Mouse (Mus musculus) ovary, postnatal 14 days (tissue): ENCODE data around the gene Vps37b.

ENCODE experiments used
- DNase-seq: peaks from one replicate; pipeline ENCODE4 v3.0.0; 2022; ENCODE audit warnings: low spot score

Gene Vps37b

GRCm38 (mm10) chr5:123979221-123979979, 52.7 kb downstream of the Vps37b start:
- no peak for DNase-seq

- no peak for DNase-seq
Measured at GRCm38 (mm10) chr5:123978131-123978530, 53.9 kb downstream of the Vps37b start.

GRCm38 (mm10) chr5:123977231-123977630, 54.8 kb downstream of the Vps37b start:
- DNase-seq = no peak

GRCm38 (mm10) chr5:123975668-123976180, 56.3 kb downstream of the Vps37b start:
- DNase-seq = no peak

- no peak for DNase-seq
Measured at GRCm38 (mm10) chr5:123974616-123975111, 57.4 kb downstream of the Vps37b start.

GRCm38 (mm10) chr5:123974179-123974485, 57.9 kb downstream of the Vps37b start:
- DNase-seq = no peak

GRCm38 (mm10) chr5:123973299-123974178, 58.5 kb downstream of the Vps37b start, which contains the start of gene Hip1r:
TSS of gene Hip1r (plus strand) at chr5:123973628.
- DNase-seq = peak; percentile 43

GRCm38 (mm10) chr5:123972453-123972852, 59.6 kb downstream of the Vps37b start:
- no peak for DNase-seq

- no peak for DNase-seq
Measured at GRCm38 (mm10) chr5:123970576-123970975, 61.5 kb downstream of the Vps37b start.

GRCm38 (mm10) chr5:123969216-123969615, 62.9 kb downstream of the Vps37b start:
- no peak for DNase-seq

GRCm38 (mm10) chr5:123968468-123968867, 63.6 kb downstream of the Vps37b start:
- DNase-seq = no peak

GRCm38 (mm10) chr5:123966759-123967158, 65.3 kb downstream of the Vps37b start:
- DNase-seq = no peak

GRCm38 (mm10) chr5:123964208-123964607, 67.9 kb downstream of the Vps37b start:
- DNase-seq = no peak

- no peak for DNase-seq
Measured at GRCm38 (mm10) chr5:123961046-123961445, 71.0 kb downstream of the Vps37b start.

- no peak for DNase-seq
Measured at GRCm38 (mm10) chr5:123960129-123960528, 71.9 kb downstream of the Vps37b start.

GRCm38 (mm10) chr5:123959018-123959417, 73.1 kb downstream of the Vps37b start:
- DNase-seq = no peak

GRCm38 (mm10) chr5:123957213-123957612, 74.9 kb downstream of the Vps37b start:
- no peak for DNase-seq
